Mouse (Mus musculus) liver, embryonic 12.5 days (tissue): ENCODE results near the gene Wap. TPM values are rescaled to one million over a fixed set of nuclear protein-coding genes. Genes with fewer than 3 reads are reported as not detected.
A peak's percentile ranks its signal among the peaks of the same experiment; 100 is the strongest.

Experiments used
- ATAC-seq: fragments of 200-750 bp; cut with Nextera tagmentation; 2 replicates; pipeline ENCODE4 v1.8.0; 2017; ENCODE audit warnings: moderate number of reproducible peaks, mild to moderate bottlenecking, moderate library complexity
- H3K27ac ChIP-seq: fragments of 300-500 bp; sonication (generic); 2 replicates; pipeline ENCODE4 v1.5.1; 2016; ENCODE audit warnings: mild to moderate bottlenecking
- H3K27me3 ChIP-seq: fragments of 300-500 bp; sonication (generic); replicated peaks from 2 replicates; pipeline ENCODE4 v1.6.1; 2016; ENCODE audit warnings: mild to moderate bottlenecking, moderate library complexity
- H3K36me3 ChIP-seq: fragments of 300-500 bp; sonication (generic); 2 replicates; pipeline ENCODE4 v1.6.1; 2016; ENCODE audit warnings: mild to moderate bottlenecking, moderate library complexity
- H3K4me1 ChIP-seq: fragments of 300-500 bp; sonication (generic); 2 replicates; pipeline ENCODE4 v1.6.1; 2016
- H3K4me2 ChIP-seq: fragments of 300-500 bp; sonication (generic); 2 replicates; pipeline ENCODE4 v1.6.1; 2016; ENCODE audit warnings: mild to moderate bottlenecking, moderate library complexity
- H3K4me3 ChIP-seq: fragments of 300-500 bp; sonication (generic); 2 replicates; pipeline ENCODE4 v1.5.1; 2016; ENCODE audit warnings: mild to moderate bottlenecking, moderate library complexity
- H3K9ac ChIP-seq: fragments of 300-500 bp; sonication (generic); 2 replicates; pipeline ENCODE4 v1.6.1; 2016; ENCODE audit warnings: mild to moderate bottlenecking, moderate library complexity
- H3K9me3 ChIP-seq: fragments of 300-500 bp; sonication (generic); replicated peaks from 2 replicates; pipeline ENCODE4 v1.6.1; 2016; ENCODE audit warnings: mild to moderate bottlenecking, moderate library complexity
- WGBS: fragments of 180-500 bp; shearing (Covaris S2); methylation state at CpG from one replicate; pipeline ENCODE4 v1.1.7; 2016; ENCODE audit not compliant: insufficient replicate concordance; 5-methylcytosine and 5-hydroxymethylcytosine counted together
- polyA plus RNA-seq: library from polyadenylated mRNA; unstranded; fragments of >200 nt; fragmentation: Nextera tagmentation; extraction: Ambion mirVana; gene quantifications from 2 replicates; pipeline ENCODE4 v1.2.1, GENCODE M21; 2016

Wap gene
- polyA plus RNA-seq, 1 experiment from 2014 or later = not detected

- Histone ChIP-seq H3K4me1 (peaks cover 99% of the 10 kb centered on the region), H3K27ac (peak overlapping the region; percentile 96), H3K36me3 (peaks cover 100% of the 10 kb centered on the region), H3K27me3 (no peaks in the 10 kb centered on the region), H3K4me2 (no peak overlapping the region), H3K9ac (no peak overlapping the region), H3K9me3 (no peaks in the 10 kb centered on the region), H3K4me3 (no peak overlapping the region)
- no peak for ATAC-seq
- WGBS = 78% methylated on average over 11 of the region's 11 CpGs
Observed at GRCm38 (mm10) chr11:6593406-6593805, 45.0 kb downstream of the Wap start.

GRCm38 (mm10) chr11:6590933-6591675 is 47.3 kb downstream of the Wap start:
- Histone ChIP-seq H3K36me3 (peaks cover 92% of the 10 kb centered on the region), H3K9ac (peak overlapping the region; percentile 70), H3K9me3 (no peaks in the 10 kb centered on the region), H3K4me3 (peak overlapping the region; percentile 18; the same call in 1 of the 2 replicates), H3K4me1 (peaks cover 98% of the 10 kb centered on the region), H3K4me2 (peak overlapping the region; percentile 66), H3K27me3 (no peaks in the 10 kb centered on the region), H3K27ac (peak overlapping the region; percentile 96)
- peak; percentile 89 for ATAC-seq
- WGBS = 32% methylated on average over 10 of the region's 10 CpGs

GRCm38 (mm10) chr11:6589838-6590237 is 48.6 kb downstream of the Wap start:
- H3K4me3 ChIP-seq = no peak overlapping the region
- H3K27me3 ChIP-seq = no peaks in the 10 kb centered on the region
- peak; percentile 79 for ATAC-seq
- H3K27ac ChIP-seq = peak overlapping the region; percentile 96
- H3K36me3 ChIP-seq = peaks cover 92% of the 10 kb centered on the region
- H3K9me3 ChIP-seq = no peaks in the 10 kb centered on the region
- peak overlapping the region; percentile 70 for H3K9ac ChIP-seq
- WGBS = 51% methylated on average over 7 of the region's 7 CpGs
- peaks cover 96% of the 10 kb centered on the region for H3K4me1 ChIP-seq
- H3K4me2 ChIP-seq = peak overlapping the region; percentile 66

GRCm38 (mm10) chr11:6588295-6588694 is 50.1 kb downstream of the Wap start:
- Histone ChIP-seq H3K27me3 (no peaks in the 10 kb centered on the region), H3K9me3 (no peaks in the 10 kb centered on the region), H3K4me3 (no peak overlapping the region), H3K27ac (peak overlapping the region; percentile 72), H3K36me3 (peaks cover 92% of the 10 kb centered on the region), H3K4me2 (no peak overlapping the region), H3K9ac (no peak overlapping the region), H3K4me1 (peaks cover 92% of the 10 kb centered on the region)
- ATAC-seq = no peak
- WGBS = 91% methylated on average over 7 of the region's 7 CpGs

GRCm38 (mm10) chr11:6587249-6587940 is 51.0 kb downstream of the Wap start:
- Histone ChIP-seq H3K36me3 (peaks cover 92% of the 10 kb centered on the region), H3K4me3 (no peak overlapping the region), H3K27me3 (no peaks in the 10 kb centered on the region), H3K9me3 (no peaks in the 10 kb centered on the region), H3K4me1 (peaks cover 86% of the 10 kb centered on the region), H3K9ac (no peak overlapping the region), H3K27ac (peak overlapping the region; percentile 79), H3K4me2 (no peak overlapping the region)
- WGBS = 80% methylated on average over 7 of the region's 7 CpGs
- ATAC-seq = no peak

- WGBS = 39% methylated on average over 3 of the region's 3 CpGs
- Histone ChIP-seq H3K9me3 (no peaks in the 10 kb centered on the region), H3K36me3 (peaks cover 89% of the 10 kb centered on the region), H3K4me1 (peaks cover 79% of the 10 kb centered on the region), H3K4me3 (no peak overlapping the region), H3K27ac (peak overlapping the region; percentile 79), H3K9ac (peak overlapping the region; percentile 32), H3K27me3 (no peaks in the 10 kb centered on the region), H3K4me2 (peak overlapping the region; percentile 22)
- no peak for ATAC-seq
Observed at GRCm38 (mm10) chr11:6586660-6587059, 51.8 kb downstream of the Wap start.

- H3K9ac ChIP-seq = peak overlapping the region; percentile 32; the same call in 1 of the 2 replicates
- ATAC-seq = no peak
- H3K27ac ChIP-seq = peak overlapping the region; percentile 79
- peaks cover 85% of the 10 kb centered on the region for H3K36me3 ChIP-seq
- 76% methylated on average over 8 of the region's 8 CpGs for WGBS
- no peaks in the 10 kb centered on the region for H3K27me3 ChIP-seq
- H3K9me3 ChIP-seq = no peaks in the 10 kb centered on the region
- H3K4me3 ChIP-seq = no peak overlapping the region
- H3K4me1 ChIP-seq = peaks cover 70% of the 10 kb centered on the region
- H3K4me2 ChIP-seq = no peak overlapping the region
Observed at GRCm38 (mm10) chr11:6585748-6586147, 52.7 kb downstream of the Wap start.

Other genes with a start within 250 kb of the Wap start
- 5.6 and 6.7 TPM in 2 replicates for gene Zmiz2, start 249.6 kb downstream of the Wap start, polyA plus RNA-seq
- gene Ppia, start 223.2 kb downstream of the Wap start, polyA plus RNA-seq = 3,798 and 3,900 TPM in 2 replicates
- gene H2afv, start 194.2 kb downstream of the Wap start, polyA plus RNA-seq = 121 and 125 TPM in 2 replicates
- gene Purb, start 162.7 kb downstream of the Wap start, polyA plus RNA-seq = 11.2 and 11.6 TPM in 2 replicates
- gene Myo1g, start 117.7 kb downstream of the Wap start, polyA plus RNA-seq = 5.8 and 6.2 TPM in 2 replicates
- 57.9 and 60.0 TPM in 2 replicates for gene Ccm2, start 91.8 kb downstream of the Wap start, polyA plus RNA-seq
- gene Nacad, start 32.6 kb downstream of the Wap start, polyA plus RNA-seq = 6.4 and 7.5 TPM in 2 replicates
- gene Tbrg4, start 12.6 kb downstream of the Wap start, polyA plus RNA-seq = 69.3 TPM in 2 replicates
- 0.23 and 0.49 TPM in 2 replicates for gene Ramp3, start 19.9 kb upstream of the Wap start, polyA plus RNA-seq
- not detected in 2 replicates for gene Gm11983, start 199.0 kb upstream of the Wap start, polyA plus RNA-seq